Mouse (Mus musculus) c-Kit-negative CD71-positive TER-119-positive erythroid progenitor cells, embryonic 14.5 days (primary cell): ENCODE data around the gene Lactb.
A peak's percentile ranks its signal among the peaks of the same experiment; 100 is the strongest.

Experiments
- DNase-seq: peaks from one replicate; pipeline ENCODE4 v3.0.0-alpha.2; 2013; ENCODE audit warnings: low read depth, low spot score

Gene Lactb

DNA sequence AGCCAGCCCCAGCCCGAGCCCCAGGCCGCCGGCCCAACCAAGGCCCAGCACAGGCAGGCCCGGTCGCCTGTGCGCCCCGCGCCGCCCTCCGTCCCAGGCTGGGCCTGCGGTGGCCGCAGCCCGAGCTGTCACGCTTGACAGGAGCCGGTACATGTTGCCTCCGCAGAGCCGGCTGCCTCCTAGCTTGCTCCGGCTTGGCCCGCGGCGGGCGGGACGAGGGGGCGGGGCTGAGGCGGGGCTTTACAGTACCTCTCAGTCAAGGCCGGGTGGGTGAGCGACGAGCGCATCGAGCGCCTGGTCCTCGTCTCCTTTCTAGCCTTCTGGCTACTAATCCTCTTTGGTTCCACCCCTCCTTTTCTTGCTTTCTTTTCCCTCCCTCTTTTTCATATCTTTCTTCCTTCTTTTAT lies at the start of gene Lactb:
Gene Lactb (minus strand): TSS at position 246 of the 407 bp plus-strand sequence.
- peak; percentile 70 for DNase-seq

DNA sequence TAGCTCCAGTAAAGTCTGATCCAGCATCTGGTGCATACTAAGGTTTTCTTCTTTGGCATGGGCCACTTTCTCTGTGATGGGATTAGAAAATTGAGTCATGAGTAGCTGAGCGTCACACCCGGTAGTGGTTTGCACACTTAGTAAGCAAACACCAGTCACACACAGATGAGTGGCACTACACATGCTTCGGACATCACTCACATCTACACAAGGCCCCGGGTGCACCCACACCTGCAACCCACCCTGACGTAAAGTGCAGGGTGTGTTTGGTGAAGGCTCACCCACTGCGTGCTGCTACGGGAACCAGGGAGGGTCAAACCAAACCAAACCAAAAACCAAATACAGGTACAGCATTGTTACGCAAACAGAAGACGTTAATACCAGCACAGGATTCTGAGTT lies 48.1 kb upstream of the Lactb start:
- DNase-seq, result no peak

DNA sequence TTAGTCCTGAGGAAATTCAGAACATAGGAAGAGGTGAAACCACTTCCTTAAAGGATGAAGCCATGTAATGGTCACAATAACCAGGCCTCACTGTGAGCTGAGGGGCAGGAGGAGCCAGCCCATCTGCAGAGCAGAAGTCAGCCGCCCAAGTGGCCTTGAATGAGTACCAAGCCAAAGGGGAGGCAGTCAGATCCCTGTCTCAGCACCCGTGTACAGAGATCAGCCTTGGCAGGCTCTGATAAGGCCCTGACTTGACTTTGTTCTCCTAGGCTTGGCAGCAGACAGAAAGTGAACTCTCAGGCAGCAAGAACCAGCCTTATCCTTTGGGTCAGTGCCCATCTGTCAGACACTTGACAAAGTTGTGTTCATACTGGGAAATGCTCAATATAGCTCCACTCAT lies 44.8 kb upstream of the Lactb start:
- no peak for DNase-seq

DNA sequence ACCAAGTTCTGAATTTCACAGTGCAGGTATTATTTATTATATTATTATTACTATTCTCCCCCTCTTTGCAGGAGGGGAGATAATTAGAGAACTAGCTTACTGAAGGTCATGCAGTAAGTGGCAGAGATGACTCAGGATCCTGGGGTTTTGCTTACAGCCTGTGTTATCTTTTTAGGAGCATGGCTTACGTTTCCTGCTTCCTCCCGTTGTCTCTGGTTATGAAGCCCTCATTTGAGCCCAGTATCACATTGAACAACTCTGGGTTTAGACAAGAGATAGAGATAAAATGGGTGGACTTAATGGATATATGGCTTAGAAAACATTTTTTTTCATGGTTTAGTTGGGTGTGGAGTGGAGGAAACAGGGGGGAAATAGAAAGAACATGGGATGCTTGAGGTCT lies 38.2 kb upstream of the Lactb start:
- DNase-seq, result peak; percentile 39

DNA sequence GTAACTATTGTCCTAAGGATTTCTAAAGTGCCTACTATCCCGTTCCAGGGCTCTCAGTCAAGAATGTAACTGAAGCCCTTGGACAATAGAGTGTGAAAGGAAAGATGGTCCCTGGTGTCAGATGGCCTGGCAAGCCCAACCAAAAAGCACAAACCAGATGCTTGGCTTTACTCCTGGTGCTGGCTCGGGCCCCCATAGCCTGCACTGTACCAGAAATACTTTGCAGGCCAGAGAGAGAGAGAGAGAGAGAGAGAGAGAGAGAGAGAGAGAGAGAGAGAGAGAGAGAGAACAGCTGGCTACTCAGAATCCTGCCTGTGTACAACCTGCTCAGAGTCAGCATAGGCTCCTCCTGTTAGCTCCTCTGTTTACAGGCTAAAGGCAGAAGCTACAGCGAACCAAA lies 37.2 kb upstream of the Lactb start:
- DNase-seq, result no peak

DNA sequence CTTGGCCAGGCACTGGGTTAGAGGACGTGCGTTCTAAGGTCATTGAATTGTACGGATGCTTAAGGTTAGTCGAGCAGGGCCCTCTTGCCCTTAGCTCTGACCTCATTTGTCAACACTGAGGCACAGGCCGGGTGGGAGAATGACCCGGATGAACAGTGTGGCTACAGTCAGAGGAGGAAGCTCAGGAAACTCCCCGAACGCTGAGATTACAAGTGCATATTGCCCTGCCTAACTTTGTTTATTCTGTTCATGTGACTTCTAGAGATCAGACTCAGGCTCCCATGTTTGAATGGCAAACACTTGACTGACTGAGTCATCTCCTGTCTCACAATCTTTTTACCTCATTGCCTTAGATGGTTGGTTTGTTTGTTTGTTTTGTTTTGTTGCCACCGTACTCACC lies 36.2 kb upstream of the Lactb start:
- DNase-seq, result no peak

DNA sequence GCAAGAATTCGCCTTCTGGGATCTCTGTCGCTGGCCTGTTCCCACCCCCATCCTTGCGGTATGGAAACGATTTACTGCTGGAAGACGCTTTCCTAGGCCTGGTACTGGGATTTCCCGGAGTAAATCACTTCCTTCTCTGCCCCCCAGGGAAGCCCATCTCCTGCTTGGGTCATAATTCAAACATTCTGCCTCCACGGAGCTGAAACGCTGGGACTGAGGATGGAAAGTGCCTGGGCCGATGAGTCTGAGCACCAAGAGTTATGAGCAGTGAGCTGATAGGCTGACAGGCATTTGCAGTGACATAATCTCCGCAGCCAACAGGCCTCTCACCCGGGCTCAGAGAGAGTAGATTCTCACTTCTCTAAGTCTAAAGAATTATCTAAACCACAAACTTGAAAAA lies 33.5 kb upstream of the Lactb start:
- DNase-seq, result no peak

DNA sequence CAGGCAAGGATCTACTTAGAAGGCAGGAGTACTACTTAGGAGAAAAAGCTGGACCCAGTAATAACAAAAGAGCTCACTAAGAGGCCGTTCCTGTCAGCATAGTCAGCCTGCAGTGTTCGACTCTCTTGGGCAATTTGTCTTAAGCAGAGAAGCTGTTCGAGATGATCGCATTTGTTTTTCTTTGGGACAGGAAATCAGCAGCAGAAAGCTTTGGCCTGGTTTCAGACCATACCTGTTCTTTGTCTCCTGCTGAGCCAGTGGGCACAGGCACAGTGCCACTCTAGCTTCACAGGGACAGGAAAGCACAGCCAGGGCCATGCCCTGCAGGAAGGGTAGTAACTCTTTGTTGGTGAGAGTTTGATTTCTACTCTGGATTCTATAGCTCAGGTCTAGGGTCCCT lies 31.1 kb upstream of the Lactb start:
- DNase-seq, result no peak

DNA sequence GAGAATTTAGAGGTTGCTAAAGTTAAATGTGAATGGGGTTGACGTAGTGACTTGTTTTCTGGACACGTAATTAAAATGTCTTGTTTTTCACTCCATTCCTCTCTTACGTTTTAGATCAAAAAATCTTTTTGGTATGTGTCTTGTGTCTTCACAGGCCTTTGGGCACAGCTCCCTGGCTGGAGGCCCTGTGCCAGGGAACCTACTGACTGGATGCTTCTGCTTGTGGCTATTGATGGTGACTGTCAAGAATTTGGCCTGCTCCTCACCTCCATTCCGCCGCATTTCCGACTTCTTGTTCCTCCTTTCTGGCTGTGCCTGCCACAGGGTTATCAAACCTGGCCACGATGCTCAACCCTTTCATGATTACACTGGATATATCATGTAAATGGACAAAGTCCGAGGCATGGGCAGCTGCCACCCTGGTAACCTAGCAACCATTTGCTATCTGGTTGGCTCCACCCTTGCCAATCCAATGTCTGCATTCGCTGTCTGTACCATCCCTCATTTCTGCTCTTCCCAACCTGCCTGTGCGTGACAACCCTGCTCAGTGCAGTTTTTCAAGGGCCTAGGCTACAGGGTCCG lies 30.0 kb upstream of the Lactb start:
- no peak for DNase-seq

DNA sequence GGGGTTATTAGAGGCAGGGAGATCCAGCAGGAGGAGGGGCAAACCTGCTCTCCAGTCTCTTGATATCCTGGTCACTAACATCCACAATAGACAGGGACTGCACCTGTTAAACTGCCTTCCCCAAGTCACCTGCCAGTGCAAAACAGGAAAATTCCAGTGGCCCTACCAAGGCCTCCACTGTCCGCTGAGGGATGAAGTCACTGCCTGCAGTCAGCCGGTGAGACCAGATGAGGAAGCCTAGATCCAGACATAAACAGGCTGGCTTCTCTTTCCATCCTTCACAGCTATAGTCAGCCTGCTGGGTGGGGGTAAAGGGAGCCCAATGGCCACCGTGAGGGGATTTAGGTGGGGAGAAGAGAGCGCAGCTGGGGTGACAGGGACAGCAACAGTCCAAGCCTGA lies 28.4 kb upstream of the Lactb start:
- no peak for DNase-seq

DNA sequence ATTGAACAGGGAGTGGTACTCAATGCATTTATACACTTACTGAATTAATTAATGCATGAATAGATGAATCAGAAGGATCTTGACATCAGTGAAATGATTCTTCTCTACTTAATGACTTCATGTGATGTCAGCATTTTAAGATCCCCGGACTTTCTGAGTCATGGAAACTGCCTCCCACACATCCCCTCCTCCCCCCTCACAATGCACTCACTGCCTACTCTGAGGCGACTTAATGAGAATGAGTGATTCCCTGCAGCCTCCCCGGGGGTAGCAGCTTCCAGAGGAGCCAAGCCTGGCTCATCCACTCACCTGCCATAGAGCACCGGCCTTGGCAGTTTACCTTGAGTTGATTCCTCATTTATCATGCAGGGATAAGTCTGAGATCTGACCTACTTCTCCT lies 27.9 kb upstream of the Lactb start:
- DNase-seq, result no peak

DNA sequence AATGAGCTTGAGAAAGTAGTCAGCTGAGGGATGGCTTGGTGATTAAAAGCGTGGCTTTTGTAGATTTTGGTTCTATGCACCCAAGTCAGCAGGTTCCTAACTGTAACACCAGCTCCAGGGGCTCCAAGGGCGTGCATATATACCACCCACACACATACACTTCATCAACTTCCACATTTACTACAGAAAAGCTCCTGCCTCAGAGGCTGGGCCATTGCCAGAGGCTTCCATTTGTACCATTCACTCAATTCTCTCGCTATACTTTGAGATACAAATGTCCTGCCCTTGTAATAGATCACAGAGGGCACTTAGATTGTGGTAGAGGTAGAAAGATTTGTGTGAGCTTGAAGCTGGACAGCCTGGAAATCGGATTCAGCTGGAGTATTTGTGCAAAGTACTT lies 26.2 kb upstream of the Lactb start:
- DNase-seq, result no peak

DNA sequence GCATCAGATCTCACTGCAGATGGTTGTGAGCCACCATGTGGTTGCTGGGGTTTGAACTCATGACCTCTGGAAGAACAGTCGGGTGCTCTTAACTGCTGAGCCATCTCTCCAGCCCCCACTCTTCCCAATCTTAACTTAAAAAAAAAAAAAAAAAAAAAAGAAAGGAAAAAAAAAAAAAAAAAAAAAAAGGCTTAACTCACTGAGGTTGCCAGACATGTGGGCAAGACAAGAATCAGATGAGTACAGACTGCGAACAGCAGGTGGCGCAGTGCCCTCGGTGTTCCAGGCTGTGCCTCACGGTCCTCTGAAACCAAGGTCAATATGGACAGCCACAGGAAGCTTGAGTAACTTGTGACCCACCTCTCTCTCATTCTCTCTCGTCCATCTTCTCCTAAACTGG lies 25.8 kb upstream of the Lactb start:
- peak; percentile 78 for DNase-seq

DNA sequence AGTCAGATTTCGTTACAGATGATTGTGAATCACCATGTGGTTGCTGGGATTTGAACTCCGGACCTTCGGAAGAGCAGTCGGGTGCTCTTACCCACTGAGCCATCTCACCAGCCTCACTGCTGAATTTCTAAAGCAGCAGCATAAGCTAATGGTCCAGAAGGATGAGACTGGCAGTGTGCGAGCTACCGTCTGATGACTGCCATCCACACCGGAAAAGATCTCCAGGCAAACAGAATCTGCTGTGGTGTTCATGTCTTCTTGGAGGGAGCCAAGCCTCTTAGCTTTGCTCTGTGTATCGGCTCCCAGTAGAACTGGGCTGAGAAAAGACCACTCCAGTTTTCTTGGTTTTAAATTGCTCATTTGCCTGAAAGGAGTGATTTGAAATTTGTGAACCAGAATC lies 24.4 kb upstream of the Lactb start:
- no peak for DNase-seq

DNA sequence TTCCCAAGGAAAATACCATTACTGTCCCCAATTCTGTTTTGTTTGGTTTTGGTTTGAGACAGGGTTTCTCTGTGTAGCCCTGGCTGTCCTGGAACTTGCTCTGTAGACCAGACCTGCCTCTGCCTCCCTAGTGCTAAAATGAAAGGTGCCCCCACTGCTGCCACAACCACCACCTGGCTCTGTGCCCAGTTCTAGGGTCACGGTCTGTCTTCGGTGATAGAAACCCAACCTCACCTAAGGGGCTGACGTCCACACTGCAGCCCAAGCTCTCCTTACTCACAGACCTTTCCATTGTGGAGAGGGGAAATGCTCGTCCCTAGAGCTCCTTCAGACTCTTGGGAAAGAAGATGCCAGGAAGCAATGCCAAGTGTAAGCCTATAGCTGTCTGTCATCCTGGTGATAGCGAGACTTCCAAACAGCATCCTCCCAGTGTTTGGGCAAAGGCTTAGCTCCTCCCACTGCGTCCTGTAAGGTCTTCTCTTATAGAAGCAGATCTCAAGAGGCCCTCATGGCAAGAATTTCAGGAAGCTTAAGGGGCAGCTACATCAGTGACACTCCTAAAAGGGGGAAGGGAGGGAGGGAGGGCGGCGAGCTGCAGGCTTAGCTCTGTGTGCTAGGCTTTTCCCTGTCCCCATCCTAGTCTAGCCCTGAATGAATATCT lies 16.6 kb upstream of the Lactb start:
- DNase-seq, result no peak

DNA sequence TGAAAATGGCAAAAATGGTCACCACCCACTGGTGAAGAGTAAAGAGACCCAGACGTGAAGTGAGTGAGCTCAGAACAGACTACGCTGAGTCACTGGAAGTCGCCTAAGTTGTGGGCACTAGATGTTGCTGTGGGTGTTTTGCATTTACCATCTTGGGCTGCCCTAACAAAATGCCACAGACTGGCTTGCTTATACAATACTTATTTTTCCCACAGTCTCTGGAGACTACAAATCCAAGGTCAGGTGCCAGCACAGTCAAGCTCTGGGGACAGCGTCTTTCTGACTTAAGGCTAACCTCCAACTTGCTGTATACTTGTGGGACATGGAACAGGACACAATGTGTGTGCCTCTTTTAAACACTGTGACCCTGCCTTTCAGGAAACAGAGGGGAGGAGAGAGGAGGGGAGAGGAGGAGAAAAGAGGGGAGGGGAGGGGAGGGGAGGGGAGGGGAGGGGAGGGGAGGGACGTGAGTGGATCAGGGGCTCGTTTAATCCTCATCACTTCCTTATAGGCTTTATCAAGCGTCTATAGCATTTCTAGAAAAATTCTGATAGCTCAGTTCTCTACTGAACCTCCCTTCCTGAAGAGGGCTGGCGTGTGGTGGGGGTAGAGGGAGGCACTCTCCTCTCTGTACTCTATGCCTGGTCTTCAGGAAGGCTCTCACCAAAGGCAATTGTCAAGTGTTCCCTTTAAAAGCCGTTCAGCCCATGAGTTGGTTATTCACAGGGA lies 15.9 kb upstream of the Lactb start:
- no peak for DNase-seq

DNA sequence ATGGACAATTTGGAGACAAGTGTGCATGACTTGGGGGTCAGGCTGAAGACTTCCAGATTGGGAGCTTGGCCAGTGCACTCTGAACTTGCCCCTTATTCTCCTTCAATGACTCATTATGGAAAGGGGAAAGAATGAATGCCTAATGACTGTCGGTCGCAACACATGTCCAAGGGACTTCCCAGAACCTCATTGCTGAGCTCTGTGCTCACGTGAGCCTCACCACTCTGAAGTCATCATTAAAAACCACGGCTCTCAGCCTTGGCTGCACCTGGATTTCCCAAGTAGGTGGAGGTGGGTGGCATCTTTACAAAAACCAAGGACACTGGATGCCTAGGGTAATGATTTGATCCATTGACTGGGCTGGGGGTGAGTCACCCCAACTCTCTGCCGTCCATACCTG lies 14.8 kb upstream of the Lactb start:
- no peak for DNase-seq

DNA sequence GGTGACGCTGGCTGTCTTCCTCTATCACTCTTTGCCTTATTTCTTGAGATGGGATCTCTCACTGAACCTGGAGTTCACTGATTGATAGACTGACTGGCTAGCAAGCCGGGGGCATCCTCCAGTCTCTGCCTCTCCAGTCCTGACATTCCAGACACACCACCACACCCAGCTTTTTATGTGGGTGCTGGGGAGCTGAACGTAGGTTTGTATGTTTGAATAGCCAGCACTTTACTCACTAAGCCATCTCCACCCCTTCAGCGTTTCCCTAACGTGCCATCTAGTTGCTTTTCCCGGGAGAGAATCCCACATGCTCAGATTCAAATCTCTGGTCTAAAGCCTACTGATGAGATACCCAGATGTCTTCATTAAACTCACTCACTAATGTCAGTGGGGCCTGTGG lies 14.3 kb upstream of the Lactb start:
- no peak for DNase-seq

DNA sequence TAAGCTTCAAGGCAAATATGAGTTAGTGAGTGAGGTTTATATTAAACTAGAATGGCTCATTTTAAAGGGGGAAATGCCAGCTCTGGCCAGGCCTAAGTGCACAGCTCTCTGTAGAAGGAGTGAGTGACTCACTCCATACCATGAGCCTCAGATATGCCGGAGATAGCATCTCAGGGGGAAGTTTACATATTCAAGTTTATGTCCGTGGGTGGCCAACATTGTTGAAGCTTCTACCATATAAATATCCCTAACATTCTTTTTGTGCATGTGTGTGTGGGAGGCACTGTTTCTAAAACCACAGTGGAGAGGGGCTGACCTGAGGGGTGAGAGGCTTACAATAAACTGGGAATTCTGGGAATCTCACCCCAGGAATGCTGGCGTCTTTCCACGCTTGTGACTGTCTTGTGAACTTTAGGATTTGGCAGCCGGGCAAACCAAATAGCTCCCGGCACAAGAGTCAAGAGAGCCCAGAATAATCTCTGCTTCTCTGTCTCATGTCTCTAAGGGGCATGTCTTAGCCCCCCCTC lies 13.7 kb upstream of the Lactb start:
- DNase-seq, result no peak

DNA sequence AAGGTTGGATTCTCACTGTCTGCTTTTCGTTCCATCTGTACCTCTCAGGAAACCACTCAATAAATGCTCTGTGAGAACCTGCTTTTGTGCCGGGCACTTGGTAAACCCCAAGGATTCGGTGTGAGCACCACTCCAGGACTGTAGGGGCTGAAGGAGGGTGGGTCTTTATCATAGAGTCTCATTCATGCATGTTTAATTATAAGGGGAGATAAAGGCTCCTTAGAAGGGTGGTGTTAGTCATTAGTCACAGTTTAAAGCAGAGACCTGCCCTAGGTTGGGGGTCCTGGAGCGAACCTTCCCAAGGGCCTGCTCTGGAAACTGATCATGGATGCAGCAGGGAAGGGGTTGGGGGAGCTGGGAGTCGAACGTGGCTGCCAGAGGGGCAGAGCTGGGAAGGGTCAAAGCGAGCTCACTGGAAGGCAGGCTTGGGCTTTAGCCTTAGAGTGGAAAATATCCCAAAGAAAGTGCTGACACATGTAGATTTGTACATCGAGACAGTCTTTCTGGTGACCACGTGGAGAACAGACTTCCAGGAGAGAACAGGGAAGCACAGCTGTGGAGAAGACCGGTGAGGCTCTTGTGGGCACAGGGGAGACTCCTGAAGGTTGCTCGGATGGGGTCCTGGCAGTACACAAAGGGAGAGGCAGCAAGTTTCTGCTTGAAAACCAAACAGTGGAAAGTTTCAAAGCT lies 13.1 kb upstream of the Lactb start:
- DNase-seq, result no peak

DNA sequence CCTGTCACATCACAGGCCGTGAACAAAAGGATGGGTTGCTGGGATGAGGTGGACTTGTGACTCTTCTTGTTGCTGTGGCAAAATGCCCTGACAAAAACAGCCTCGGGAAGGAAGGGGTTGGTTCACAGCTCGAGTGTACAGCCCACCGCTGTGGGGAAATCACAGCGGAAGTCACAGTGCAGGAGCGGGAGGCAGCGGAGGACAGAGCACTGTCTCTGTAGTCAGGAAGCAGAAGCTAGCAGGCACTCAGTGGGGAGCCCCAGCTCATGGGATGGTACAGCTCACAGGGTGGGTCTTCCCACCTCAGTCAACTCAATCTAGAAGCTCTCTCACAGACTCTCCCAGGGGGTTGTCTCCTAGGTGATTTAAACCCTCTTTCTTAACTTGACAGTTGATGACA lies 10.1 kb upstream of the Lactb start:
- DNase-seq, result no peak

DNA sequence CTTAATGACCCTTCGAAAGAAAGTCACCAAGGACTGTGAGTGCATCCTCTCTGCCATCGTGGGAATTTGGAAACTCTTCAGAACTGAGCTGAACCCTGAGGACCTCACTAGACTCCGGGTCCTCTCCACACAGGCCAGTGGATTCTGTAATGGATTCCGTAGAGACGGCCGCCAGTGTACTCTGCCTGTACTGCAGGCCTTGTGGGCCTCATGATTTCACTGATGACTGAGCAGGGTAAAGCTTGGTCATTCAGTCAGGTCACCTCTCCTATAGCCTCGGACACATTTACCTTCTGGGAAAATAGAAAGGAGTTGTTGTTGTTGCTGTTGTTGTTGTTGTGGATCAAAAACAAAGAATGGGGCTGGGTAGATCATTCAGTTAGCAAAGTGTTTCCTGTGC lies 6.8 kb upstream of the Lactb start:
- DNase-seq, result no peak
